Mouse (Mus musculus) G1E (cell line): ENCODE results near the gene Pate2.

Source experiments
- CTCF ChIP-seq: IDR thresholded peaks from 2 replicates; pipeline ENCODE4 v1.5.1; 2012; ENCODE audit warnings: low read depth, low read length, inconsistent platforms, mixed read lengths
- GATA1 ChIP-seq: IDR thresholded peaks from 2 replicates; pipeline ENCODE4 v1.6.1; 2012; ENCODE audit warnings: borderline replicate concordance, low read length, inconsistent platforms, mixed read lengths
- GATA2 ChIP-seq: IDR thresholded peaks from 2 replicates; pipeline ENCODE4 v1.6.1; 2012; ENCODE audit warnings: low read depth, low read length, inconsistent platforms, borderline replicate concordance
- POLR2AphosphoS5 ChIP-seq: IDR thresholded peaks from 2 replicates; pipeline ENCODE4 v1.6.1; 2012; ENCODE audit warnings: low read depth, low read length, inconsistent platforms; ENCODE audit not compliant: insufficient replicate concordance
- TAL1 ChIP-seq: conservative IDR thresholded peaks from 2 replicates; pipeline ENCODE4 v1.6.1; 2012; ENCODE audit warnings: low read depth, low read length, inconsistent platforms, mixed read lengths

GRCm38 (mm10) chr9:35614005-35614404, 43.9 kb downstream of the Pate2 start:
- TF ChIP-seq GATA2 (no peak), CTCF (no peak), GATA1 (no peak), TAL1 (no peak), POLR2AphosphoS5 (no peak)
